Mouse (Mus musculus) CD4-positive, CD25-positive, alpha-beta regulatory T cell, adult 4 months (primary cell): ENCODE data around the gene Cyp2f2. TPM values are rescaled to one million over a fixed set of nuclear protein-coding genes. Genes with fewer than 3 reads are reported as not detected.

Source experiments
- ATAC-seq: one replicate; pipeline ENCODE4 v1.8.0; 2017
- polyA plus RNA-seq, 2 experiments: library from polyadenylated mRNA; unstranded; fragments of 100-300 nt; shearing (Covaris generic); gene quantifications; one replicate each; pipeline ENCODE4 v1.2.1; 2017

Cyp2f2 gene
- polyA plus RNA-seq, 2 experiments from 2014 or later, result not detected

DNA sequence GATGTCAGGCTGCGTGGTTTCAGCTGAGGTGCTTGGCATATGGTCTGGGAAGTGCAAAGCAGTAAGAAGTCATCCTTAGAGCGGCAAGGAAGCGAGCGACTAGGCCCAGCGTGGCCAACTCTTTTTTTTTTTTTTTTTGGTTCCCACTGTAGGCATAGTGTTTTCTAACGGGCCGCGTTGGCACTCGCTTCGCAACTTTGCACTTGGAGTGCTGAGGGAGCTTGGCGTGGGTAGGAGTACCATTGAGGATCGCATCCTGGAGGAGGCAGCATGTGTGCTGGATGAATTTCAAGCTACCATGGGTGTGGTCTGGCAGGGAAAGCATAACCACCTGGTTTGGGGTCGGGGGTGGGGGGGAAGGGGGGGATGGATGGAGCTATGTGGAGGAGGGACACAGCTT, 36.3 kb downstream of the Cyp2f2 start:
- ATAC-seq, result no peak

DNA sequence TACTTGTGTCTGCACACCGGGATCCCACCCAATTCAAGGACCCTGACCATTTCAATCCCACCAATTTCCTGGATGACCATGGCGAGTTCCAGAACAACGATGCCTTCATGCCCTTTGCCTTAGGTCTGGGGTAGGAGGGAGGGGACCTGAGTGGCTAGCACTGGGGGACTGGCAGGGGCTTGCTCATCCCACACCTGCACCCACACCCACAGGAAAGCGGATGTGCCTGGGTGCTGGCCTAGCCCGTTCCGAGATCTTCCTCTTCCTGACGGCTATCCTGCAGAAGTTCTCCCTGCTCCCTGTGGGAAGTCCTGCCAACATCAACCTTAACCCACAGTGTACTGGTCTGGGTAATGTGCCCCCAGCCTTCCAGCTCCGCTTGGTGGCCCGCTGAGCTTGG, 38.5 kb downstream of the Cyp2f2 start:
- no peak for ATAC-seq

DNA sequence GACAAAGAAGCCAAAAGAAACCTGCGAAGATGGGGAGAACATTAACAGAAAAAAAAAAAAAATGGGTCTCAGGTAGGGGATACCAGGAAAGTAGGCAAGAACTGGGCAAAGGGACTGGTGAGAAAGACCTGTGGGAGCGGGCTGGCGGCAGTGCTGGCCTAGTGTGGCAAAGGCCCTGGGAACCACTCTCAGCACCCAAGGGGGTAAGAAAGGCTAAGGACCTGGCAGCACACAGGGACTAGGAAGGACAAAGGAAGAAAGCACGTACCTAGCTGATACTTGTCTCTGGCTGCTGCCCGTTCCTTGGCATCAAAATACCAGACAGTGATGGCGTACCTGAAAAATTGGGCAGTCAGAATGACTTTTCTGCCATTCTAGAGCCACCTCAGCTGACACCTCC, 39.5 kb downstream of the Cyp2f2 start:
- ATAC-seq, result no peak

DNA sequence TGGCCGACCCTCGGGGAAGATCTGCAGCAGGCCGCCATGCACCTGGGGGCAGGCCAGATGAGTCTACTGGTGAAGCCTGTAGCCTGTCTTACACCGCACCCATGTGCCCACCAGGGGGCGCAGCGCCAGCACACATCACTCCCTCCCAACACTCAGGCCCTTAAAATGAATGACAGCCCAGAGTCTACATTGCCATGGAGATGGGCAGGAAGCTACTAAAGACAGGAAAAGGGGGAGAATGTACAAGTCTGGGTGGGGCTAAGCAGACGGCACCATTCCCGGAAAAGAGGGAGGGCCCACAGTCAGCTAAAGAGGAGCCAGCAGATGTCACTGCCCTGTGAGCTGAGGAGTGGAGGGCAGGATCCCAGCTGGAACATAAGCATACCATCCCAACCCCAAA, 40.2 kb downstream of the Cyp2f2 start:
- ATAC-seq, result peak; percentile 94

DNA sequence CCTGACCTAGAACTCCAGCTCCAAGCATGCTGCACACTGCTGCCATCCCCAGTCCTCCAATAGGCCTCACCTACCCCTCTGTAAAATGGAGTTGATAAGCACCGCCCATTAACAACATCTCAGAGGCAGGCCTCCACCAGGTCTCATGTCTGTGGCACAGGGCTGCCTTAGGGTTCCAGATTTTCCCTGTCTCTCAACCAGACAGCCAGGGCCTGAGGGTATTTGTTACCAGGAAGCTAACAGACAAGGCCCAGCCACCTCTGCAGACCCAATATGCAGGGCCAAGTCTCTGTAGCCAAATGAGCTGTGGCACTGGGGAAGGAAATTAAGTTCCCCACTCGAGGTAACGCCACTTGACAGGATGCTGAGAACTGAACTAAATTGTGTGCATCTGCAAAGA, 41.2 kb downstream of the Cyp2f2 start:
- ATAC-seq, result no peak

DNA sequence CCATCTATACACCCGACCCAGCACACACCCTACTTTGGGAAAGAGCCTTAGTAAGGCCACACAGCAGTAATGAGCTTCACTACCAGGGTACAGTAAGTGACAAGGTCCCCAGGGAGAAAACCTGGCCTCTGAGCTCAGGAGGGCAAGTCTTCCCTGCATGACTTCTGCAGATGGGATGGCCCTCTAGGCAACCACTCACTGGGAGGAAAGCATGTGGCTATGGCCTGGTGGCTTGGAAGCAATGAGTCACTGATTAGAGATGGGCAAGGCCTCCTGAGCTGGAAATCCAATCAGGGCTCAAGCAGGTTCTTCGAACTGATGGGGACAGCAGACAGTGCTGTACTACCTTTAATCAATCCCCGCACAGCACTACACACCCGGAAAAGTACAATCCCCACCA, 42.0 kb downstream of the Cyp2f2 start:
- no peak for ATAC-seq

DNA sequence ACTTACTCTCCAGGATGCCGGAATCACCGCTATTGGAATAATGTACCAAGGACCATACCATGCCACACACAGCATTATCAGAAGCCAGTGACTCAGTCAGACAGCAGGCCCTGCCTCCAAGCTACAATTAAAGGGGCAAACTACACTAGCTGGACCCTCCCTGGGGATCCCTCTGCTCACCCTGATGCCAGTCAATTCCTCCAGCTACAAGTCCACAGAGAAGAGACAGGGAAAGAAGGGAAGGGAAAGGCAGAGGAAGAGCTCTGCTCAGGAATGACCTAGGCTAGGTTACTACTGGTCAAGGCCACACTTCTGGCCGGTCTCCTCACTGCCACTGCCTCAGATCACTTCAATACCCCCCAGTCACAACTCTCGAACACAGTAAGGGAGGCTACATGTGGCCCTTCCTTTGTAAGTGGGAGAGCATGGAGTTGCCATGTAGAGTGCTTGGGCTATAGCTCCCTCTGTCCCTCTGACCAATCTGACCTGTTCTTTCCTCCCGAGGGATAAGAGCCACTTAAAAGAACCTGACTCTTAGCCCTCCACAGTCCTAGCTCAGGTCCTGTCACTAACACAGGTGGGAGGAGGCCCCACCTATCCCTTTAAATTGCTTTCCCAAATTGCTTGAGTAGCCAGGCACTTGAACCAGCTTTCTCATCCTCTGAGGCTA, 43.2 kb downstream of the Cyp2f2 start:
- ATAC-seq, result no peak

DNA sequence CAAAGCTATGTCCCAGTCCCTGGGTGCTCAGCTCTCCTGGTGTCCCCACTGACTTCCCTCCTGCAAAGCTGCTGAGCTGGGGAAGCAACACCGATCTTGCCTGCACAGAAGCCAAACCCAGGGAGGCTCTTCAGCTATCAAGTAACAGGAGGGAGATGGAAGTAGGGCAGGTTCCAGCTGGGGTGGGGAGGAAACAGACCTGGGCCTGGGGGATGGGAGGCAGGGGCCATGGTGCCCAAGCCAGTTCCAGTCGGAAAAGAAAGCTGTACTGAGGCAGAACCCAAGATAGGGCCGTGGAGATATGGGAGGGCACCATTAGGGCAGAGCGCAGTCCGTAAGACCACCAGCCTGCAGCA, 43.7 kb downstream of the Cyp2f2 start:
- ATAC-seq, result no peak

DNA sequence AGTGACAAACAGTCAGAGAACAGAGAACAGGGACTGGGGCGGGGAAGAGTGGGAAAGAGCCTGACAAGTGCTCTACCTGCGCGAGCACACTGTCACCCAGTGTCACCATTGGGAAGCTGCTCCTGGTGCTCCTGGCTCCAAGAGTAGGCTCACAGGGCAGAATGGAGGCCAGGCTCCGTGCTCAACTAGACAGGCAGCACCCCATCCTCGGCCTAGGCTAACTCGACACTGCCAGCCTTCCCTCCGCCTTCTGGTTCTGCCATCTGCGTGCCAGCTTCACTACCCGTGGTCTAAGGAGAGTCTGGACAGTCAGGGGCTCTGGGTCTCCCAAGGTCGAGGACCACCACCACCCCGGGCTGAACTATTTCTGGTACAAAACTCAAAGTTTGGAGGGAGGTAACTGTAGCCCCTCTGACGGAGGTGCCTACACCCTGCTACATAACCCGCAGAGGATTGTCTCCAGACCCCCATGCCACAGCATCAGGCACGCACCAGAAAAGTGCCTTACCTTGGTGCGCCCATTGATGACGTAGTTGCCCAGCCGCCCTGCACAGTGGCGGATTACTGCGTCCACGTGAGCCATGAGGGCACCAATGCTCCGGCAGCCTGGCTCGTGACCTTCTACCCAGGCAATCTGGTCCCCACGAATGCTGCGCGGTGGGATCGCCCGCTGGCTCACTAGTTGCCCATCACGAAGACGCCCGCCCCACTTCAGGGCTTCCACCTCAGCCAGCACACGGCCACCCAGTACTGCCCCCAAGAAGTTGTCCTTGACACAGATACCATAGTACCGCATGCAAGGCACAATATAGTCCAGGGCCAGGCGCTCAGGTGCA, 44.6 kb downstream of the Cyp2f2 start:
- no peak for ATAC-seq

DNA sequence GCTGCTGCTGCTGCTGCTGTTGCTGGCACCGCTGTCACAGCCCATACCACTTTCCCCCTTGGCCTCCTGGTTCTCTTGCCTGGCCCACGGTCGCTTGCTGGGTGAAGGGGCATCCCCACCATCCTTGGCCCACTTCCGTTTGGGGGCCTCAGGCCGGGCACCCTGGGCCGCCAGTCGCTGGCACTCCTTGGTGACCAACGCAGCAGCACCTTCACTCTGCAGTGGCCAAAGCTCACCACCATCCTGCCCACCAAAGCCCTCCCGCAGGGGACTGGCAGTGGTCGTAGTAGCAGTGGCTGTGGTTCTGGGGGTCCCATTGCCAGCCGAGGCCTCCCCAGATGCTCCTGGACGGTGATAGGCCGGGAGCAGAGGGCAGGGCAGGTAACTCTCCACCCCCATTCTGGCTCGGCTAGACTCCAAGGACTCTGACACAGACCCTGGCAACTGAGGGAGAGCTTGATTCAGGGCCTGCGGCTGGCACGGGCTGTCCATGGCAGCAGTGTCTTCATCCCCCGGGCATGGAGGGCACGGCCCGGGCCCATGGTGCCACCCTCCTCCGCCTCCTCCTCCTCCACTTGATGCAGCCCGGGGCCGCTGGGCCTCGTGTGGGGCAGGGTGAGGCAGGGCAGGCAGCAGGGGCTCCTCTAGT, 45.4 kb downstream of the Cyp2f2 start:
- no peak for ATAC-seq

DNA sequence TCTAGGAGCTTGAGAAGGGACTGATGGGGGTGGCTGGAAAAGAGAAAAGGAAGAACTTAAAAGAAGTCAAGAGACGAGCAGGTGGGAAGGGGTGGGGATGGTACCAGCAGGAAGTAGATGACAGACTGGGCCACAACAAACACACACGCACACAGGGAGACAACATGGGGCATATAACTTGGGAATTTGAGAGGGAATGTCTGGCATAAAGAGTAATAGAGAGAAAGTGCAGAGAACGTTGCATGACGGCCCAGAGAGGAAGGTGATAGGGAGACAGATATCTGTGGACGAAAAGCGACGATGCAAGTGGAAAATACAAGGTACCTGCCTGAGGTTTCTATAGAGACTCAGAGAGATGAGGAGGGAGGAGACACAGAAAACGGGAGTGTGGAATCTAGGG, 46.0 kb downstream of the Cyp2f2 start:
- no peak for ATAC-seq

DNA sequence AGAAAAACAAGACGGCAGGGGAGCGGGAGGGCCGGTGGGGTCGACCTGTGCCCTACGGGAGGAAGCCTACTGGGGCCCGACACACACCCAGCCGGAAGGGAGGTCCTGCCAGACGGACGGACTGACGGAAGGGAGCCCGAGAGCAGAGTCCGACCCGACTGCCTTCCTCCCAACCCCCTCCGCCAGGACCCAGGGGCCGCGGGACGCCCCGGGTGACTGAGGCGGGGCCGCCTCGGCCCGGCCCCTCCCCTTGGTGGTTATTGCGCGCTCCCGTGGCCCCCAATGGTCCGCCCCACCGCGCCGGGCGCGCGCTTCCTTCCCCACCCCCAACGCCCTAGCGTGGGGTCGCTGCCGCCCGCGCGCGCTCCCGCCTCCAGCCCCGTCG, 46.5 kb downstream of the Cyp2f2 start:
- ATAC-seq, result peak; percentile 21

DNA sequence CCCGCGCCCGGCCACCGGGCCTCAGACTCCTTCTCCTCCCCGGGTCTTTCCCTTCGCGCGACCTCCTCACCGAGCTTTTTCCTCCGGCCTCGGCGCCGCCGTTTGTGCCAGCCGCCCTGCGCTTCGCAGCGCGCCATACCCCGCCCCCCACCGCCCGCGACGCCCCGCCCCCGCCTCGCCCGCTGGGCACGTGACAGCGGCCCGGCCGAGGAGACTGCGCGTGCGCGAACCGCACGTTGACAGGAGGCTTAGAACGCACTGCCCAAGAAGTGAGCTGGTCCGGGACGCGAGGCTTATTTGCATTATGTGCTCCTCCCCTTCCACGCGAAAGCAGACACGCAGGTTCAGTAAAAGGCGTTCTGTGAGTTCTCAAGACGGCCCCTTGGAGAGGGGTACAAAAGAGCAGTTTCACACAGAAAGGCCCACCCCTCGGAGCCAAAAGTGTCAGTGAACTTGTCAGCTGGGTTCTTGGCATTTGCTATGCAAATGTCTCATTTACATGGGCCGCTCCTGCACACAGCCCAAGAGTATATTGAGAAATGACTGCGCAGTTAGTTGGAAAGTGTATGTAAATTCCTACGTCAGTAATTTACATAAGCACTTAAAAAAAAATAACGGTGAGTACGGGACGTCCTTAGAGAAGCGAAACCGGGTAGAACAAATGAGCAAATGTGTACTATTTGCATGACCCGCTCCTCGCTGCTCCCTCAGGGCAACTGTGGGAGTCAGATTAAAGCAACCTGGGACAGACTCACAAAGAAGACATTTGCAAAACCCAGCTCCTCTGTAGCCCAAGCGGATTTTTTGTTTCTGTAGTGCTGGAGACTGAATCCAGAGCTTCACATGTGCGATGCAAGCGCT, 47.1 kb downstream of the Cyp2f2 start, which contains the start of gene Egln2:
TSS of gene Egln2 (minus strand) at position 189 of the 861 bp plus-strand sequence.
- peak; percentile 87 for ATAC-seq

DNA sequence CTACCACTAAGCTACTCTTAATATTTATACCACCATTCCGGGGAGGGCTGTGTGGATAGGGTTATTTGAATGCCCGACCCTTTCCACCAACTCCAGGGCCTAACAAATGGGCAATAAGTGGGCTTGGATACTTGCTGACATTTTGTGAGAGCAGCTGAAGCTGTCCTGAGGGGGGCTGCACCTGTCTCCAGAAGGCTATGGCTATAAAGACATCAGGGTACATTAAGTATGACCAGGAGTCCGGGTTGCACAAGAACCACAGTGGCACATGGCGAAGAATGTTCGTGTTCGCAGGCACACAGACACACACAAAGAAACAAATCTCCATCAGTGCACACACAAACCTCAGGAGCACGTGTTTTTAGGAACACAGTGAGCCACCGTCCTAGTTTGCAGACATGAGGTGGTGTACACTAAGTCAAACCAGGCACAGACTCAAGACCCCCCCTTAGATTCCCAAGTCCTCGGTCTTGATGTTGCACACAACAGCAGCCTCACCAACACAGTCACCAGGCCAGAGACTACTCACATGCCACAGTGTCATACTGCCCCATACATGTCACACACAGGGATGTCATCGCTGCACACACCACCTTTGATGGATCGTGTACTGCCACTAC, 47.9 kb downstream of the Cyp2f2 start:
- ATAC-seq, result no peak

DNA sequence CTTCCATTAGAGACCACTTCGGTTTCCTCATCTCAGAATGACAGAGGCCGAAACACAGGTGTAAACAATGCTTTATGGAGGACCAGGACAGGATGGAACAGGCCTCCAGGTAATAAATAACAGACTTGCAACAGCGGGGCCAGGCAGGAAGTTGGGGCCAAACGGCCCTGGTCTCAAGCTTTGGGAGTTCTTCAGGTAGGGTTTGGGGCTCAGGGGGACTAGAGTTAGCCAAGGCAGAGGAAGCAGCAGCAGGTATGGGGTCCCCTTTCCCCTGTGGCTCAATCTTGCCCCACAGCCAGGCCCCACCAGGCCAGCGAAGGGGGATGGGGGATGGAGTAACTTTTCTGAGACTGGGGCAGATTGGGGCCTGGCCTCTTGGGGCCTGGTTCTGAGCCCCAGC, 48.7 kb downstream of the Cyp2f2 start:
- ATAC-seq, result no peak

DNA sequence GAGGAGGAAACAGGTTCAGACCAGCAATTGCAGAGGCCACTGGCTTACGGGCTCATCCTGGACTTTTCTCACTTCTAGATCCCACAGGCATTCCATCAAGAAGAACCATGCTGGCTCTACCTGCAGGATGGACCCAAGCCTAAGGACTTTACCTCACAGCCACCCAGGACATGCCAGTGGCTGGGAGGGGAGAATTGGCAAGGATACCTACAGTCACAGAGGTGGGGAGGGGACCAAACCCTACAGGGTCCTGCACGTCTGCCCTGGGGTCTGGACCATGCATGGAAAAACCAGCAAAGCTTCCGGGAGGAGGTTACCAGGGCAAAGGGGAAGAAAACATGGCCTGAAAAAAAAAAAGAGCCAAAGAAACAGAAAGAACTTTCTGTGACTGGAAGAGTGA, 51.3 kb downstream of the Cyp2f2 start:
- no peak for ATAC-seq

DNA sequence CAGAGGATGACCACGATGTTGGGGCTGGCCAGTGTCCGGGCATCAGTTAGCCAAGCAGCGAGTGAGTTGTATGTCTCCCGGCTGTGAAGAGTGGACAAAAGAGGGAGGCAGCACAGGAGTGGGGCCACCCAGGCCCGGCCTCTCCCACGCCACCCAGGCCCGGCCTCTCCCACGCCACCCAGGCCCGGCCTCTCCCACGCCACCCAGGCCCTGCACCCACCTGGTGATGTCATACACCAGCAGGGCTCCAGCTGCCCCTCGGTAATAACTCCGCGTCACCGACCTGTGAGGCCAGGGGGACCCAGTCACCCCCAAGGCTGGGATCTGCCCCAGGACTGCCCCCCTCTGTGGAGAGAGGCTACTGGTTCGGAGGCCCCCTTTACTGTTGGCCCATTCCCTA, 54.8 kb downstream of the Cyp2f2 start:
- no peak for ATAC-seq

DNA sequence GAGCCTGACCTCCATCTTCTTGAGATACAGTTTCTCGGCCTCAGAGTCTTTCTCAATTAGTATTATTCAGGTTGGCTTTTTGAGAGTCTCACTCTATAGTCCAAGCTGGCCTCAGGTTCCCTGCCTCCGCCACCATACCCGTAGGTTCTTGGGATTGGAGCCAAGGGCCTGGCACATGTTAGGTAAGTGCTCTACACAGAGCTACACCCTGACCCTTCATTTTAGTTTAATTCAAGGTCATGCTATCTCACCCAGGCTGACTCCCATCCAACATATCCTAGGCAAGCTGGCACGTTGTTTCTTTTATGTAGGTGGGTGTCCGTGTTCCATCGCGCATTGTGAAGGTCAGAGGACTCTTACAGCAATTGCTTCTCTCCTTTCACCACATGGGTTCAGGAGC, 55.2 kb downstream of the Cyp2f2 start:
- ATAC-seq, result no peak

DNA sequence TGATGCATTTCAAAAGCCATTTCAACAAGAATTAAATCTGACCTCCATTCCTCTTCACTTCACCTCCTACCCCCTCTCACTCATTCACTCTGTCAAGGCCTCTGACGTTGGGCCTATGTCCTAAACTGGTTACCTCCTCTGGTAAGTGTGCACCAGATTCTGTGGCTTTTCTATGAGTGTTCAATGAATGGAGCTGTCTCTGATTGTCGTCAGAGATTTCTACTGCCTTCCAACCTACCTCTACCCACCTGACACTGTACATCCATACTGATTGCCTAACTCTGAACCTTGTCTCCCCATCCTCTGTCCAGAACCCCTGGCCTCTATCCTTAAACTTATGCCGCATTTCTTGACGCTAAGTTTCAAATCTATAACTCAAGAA, 58.2 kb downstream of the Cyp2f2 start:
- ATAC-seq, result no peak

DNA sequence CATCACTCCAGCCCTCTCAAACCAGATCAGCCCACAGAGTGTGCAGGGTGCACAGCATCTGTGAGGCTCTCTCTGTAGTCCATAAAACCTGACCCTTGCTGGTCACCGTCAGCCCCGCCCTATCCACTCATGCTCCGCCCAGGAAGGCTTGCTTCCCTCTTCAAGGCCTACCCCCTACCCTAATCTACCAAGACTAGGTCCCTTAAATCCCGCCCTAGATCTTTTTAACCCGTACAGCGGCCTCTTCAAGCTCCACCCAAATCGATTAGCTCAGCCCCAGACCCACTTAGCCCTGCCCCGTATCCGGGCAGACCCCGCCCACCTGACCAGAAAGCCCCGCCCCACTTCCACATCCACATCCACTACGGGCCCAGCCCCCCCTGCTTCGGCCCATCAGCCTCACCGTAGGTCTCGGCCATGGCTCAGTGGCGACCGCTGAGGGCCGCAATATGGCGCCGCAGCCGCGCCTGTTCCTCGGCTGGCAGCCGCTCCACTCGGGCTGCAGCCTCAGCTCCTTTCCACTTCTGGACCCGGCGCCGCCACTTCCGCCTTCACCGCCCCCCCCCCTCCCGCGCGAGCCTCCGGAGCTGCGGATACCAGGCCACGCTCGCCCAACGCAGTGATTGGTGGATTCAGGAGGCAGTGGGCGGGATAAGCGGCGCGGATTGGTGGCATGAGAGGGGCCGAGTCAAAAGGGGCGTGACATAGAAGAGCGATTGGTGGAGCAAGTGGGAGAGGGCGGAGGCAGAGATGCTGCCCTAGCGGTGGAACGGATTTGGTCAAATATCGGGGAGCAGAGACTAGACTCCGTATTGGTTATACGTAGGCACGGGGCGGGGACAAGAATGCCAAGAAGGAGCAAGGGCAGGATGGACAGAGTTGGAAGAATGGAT, 58.9 kb downstream of the Cyp2f2 start, which contains the start of gene Rab4b:
TSS of gene Rab4b (minus strand) at position 573 of the 893 bp plus-strand sequence.
- peak; percentile 95 for ATAC-seq

DNA sequence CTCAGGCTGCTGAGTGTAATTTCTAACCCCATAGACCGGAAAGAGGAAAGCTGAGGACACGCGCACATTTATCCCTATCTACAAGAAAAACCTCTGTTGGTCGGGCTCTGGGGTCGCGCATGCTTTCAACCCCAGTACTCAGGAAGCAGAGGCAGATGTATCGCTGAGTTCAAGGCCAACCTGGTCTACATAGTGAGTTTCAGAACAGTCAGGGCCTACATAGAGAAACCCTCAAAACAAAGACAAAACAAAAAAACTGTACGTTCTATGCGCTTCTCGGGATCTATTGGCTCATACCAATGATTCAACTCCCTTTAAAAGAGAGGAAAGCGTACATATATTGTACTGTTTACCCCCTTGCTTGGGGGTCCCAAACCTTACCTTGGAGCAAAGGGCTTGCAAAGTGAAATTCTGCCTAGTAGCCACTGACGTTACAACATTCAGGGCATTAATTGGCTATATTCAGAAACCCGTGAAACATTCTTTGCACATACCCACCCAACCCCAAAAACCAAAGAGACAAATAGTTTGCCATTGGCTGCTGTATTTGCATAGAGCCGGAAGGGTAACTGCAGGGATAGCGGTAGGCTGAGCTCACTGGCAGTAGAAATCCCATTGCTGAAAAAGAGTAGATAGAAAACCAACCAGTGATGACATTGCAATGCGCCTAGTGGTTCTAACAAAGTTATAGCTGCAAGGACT, 59.7 kb downstream of the Cyp2f2 start:
- ATAC-seq, result no peak
